Mouse (Mus musculus) megakaryocyte, embryonic 14.5 days (primary cell): ENCODE results near the gene Gm37240. TPM values are rescaled to one million over a fixed set of nuclear protein-coding genes. Genes with fewer than 3 reads are reported as not detected.

Experiments used
- H3K27me3 ChIP-seq: replicated peaks from 2 replicates; pipeline ENCODE3; 2012; ENCODE audit warnings: inconsistent platforms
- H3K36me3 ChIP-seq: replicated peaks from 2 replicates; pipeline ENCODE3; 2012; ENCODE audit warnings: low read length, inconsistent platforms, mixed read lengths
- H3K4me1 ChIP-seq: 2 replicates; pipeline ENCODE4 v1.6.1; 2012; ENCODE audit warnings: inconsistent platforms
- H3K4me3 ChIP-seq: replicated peaks from 2 replicates; pipeline ENCODE3; 2012; ENCODE audit warnings: moderate library complexity, mild to moderate bottlenecking, inconsistent platforms
- H3K9me3 ChIP-seq: 2 replicates; pipeline ENCODE4 v1.6.1; 2012; ENCODE audit warnings: inconsistent platforms
- FLI1 ChIP-seq: IDR thresholded peaks from 2 replicates; pipeline ENCODE4 v1.6.1; 2012; ENCODE audit warnings: low read length, inconsistent platforms, mixed read lengths
- GATA1 ChIP-seq: IDR thresholded peaks from 3 replicates; pipeline ENCODE4 v1.6.1; 2012; ENCODE audit warnings: mixed read lengths, low read length, inconsistent platforms, borderline replicate concordance
- polyA plus RNA-seq: library from polyadenylated mRNA; stranded (reverse); fragments of >175 nt; gene quantifications from 2 replicates; pipeline ENCODE4 v1.2.3, GENCODE M21; 2012; ENCODE audit warnings: low replicate concordance; ENCODE audit not compliant: insufficient read depth

Gm37240 gene
- polyA plus RNA-seq, 1 experiment: not detected

GRCm38 (mm10) chr3:84944933-84945332 is 942.4 kb downstream of the Gm37240 start:
- Histone ChIP-seq H3K4me3 (peak overlapping the region; percentile 67), H3K9me3 (no peaks in the 10 kb centered on the region), H3K36me3 (no peaks in the 10 kb centered on the region), H3K4me1 (peaks cover 40% of the 10 kb centered on the region), H3K27me3 (no peaks in the 10 kb centered on the region)
- TF ChIP-seq FLI1: no peak
- peak; percentile 25; the same call in 1 of the 3 replicates for TF ChIP-seq GATA1

- TF ChIP-seq GATA1 (no peak), FLI1 (no peak)
- Histone ChIP-seq H3K4me1 (peaks cover 26% of the 10 kb centered on the region), H3K4me3 (no peak overlapping the region), H3K36me3 (no peaks in the 10 kb centered on the region), H3K27me3 (no peaks in the 10 kb centered on the region), H3K9me3 (no peaks in the 10 kb centered on the region)
Measured at GRCm38 (mm10) chr3:84937360-84938355, 949.7 kb downstream of the Gm37240 start.

GRCm38 (mm10) chr3:84936956-84937355 is 950.4 kb downstream of the Gm37240 start:
- Histone ChIP-seq H3K4me3 (no peak overlapping the region), H3K36me3 (no peaks in the 10 kb centered on the region), H3K27me3 (no peaks in the 10 kb centered on the region), H3K9me3 (no peaks in the 10 kb centered on the region), H3K4me1 (peaks cover 28% of the 10 kb centered on the region)
- TF ChIP-seq GATA1: no peak

GRCm38 (mm10) chr3:84936252-84936651 is 951.1 kb downstream of the Gm37240 start:
- peaks cover 27% of the 10 kb centered on the region for H3K4me1 ChIP-seq
- no peaks in the 10 kb centered on the region for H3K27me3 ChIP-seq
- TF ChIP-seq GATA1 (no peak), FLI1 (no peak)
- no peaks in the 10 kb centered on the region for H3K9me3 ChIP-seq
- H3K36me3 ChIP-seq: peaks cover under 1% of the 10 kb centered on the region
- no peak overlapping the region for H3K4me3 ChIP-seq

- no peaks in the 10 kb centered on the region for H3K27me3 ChIP-seq
- no peaks in the 10 kb centered on the region for H3K9me3 ChIP-seq
- TF ChIP-seq FLI1 (no peak), GATA1 (no peak)
Measured at GRCm38 (mm10) chr3:84935729-84936128, 951.6 kb downstream of the Gm37240 start.

GRCm38 (mm10) chr3:84930683-84931082 is 956.6 kb downstream of the Gm37240 start:
- H3K9me3 ChIP-seq: no peaks in the 10 kb centered on the region
- H3K4me1 ChIP-seq: peaks cover 17% of the 10 kb centered on the region; the same call in 1 of the 2 replicates
- TF ChIP-seq FLI1: no peak
- no peak for TF ChIP-seq GATA1
- no peaks in the 10 kb centered on the region for H3K27me3 ChIP-seq
- H3K4me3 ChIP-seq: no peak overlapping the region
- H3K36me3 ChIP-seq: peaks cover 7% of the 10 kb centered on the region

More at GRCm38 (mm10) chr3:84935729-84936128, 951.6 kb downstream of the Gm37240 start:
- Histone ChIP-seq H3K4me1 (peaks cover 29% of the 10 kb centered on the region), H3K36me3 (peaks cover 6% of the 10 kb centered on the region), H3K4me3 (no peak overlapping the region)

- Histone ChIP-seq H3K4me1 (peaks cover 17% of the 10 kb centered on the region; the same call in 1 of the 2 replicates), H3K27me3 (no peaks in the 10 kb centered on the region), H3K36me3 (peaks cover 7% of the 10 kb centered on the region), H3K4me3 (no peak overlapping the region), H3K9me3 (no peaks in the 10 kb centered on the region)
- TF ChIP-seq GATA1 (no peak), FLI1 (no peak)
Measured at GRCm38 (mm10) chr3:84929171-84929570, 958.1 kb downstream of the Gm37240 start.

- Histone ChIP-seq H3K4me1 (peaks cover 24% of the 10 kb centered on the region), H3K4me3 (no peak overlapping the region), H3K9me3 (no peaks in the 10 kb centered on the region), H3K27me3 (no peaks in the 10 kb centered on the region), H3K36me3 (peaks cover 7% of the 10 kb centered on the region)
- no peak for TF ChIP-seq GATA1
- no peak for TF ChIP-seq FLI1
Measured at GRCm38 (mm10) chr3:84927901-84928300, 959.4 kb downstream of the Gm37240 start.

GRCm38 (mm10) chr3:84927168-84927794 is 960.0 kb downstream of the Gm37240 start:
- peaks cover 26% of the 10 kb centered on the region for H3K4me1 ChIP-seq
- TF ChIP-seq FLI1 (no peak), GATA1 (no peak)

GRCm38 (mm10) chr3:84926140-84926539 is 961.2 kb downstream of the Gm37240 start:
- TF ChIP-seq FLI1 (no peak), GATA1 (no peak)
- H3K27me3 ChIP-seq: no peaks in the 10 kb centered on the region
- no peak overlapping the region for H3K4me3 ChIP-seq
- H3K4me1 ChIP-seq: peaks cover 29% of the 10 kb centered on the region
- H3K9me3 ChIP-seq: no peaks in the 10 kb centered on the region
- H3K36me3 ChIP-seq: peaks cover 5% of the 10 kb centered on the region

More at GRCm38 (mm10) chr3:84927168-84927794, 960.0 kb downstream of the Gm37240 start:
- Histone ChIP-seq H3K36me3 (peaks cover 7% of the 10 kb centered on the region), H3K4me3 (no peak overlapping the region), H3K27me3 (no peaks in the 10 kb centered on the region), H3K9me3 (no peaks in the 10 kb centered on the region)
